Mouse (Mus musculus) monocyte, adult 2 months (primary cell): ENCODE measurements around the gene Gclc.
"Not testable (repeated sequence)": the region's sequence is repeated elsewhere in the genome, so short reads cannot be mapped to it uniquely, and the experiment has no call there.

Source experiments
- DNase-seq, 2 experiments: peaks; one replicate each; pipeline ENCODE4 v3.0.0; 2022; ENCODE audit warnings: low spot score in 2 of 2, low read depth in 1 of 2

Gene Gclc

GRCm38 (mm10) chr9:77744798-77745197 lies 9.5 kb upstream of the Gclc start:
- DNase-seq = no peak

DNA sequence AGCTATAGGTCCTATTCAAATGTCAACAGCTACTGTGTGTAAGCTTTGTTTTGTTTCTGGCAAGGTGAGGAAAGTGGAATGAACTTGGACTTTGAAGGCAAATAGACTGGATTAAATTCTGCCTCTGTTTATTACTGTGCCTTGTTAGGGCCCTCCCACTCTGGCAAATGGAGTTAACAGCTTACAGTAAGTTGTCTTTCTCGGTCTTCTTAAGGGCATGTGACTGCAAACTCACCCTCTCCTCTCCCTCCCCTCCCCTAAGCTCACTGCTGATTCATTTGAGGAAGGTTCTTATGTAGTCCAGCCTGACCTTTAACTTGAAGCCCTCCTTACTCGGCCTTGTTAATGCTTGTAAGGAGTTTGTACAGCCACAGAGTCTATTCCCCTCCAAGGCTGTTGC lies 8.0 kb upstream of the Gclc start:
- DNase-seq = no peak

DNA sequence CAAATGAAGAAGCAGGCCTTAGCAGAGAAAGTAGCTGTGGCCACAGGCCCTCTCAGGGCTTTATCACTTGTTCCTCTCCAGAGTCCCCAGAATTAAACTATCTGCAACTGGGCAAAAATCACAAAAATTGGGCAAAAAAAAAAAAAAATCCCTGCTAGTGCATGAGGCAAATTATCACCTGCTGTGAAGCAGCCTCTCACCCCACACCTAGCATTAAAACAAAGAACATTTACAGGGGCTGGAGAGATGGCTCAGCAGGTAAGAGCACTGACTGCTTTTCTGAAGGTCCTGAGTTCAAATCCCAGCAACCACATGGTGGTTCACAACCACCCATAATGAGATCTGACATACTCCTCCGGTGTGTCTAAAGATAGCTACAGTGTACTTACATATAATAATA lies 6.0 kb upstream of the Gclc start:
- DNase-seq = not testable (repeated sequence)

DNA sequence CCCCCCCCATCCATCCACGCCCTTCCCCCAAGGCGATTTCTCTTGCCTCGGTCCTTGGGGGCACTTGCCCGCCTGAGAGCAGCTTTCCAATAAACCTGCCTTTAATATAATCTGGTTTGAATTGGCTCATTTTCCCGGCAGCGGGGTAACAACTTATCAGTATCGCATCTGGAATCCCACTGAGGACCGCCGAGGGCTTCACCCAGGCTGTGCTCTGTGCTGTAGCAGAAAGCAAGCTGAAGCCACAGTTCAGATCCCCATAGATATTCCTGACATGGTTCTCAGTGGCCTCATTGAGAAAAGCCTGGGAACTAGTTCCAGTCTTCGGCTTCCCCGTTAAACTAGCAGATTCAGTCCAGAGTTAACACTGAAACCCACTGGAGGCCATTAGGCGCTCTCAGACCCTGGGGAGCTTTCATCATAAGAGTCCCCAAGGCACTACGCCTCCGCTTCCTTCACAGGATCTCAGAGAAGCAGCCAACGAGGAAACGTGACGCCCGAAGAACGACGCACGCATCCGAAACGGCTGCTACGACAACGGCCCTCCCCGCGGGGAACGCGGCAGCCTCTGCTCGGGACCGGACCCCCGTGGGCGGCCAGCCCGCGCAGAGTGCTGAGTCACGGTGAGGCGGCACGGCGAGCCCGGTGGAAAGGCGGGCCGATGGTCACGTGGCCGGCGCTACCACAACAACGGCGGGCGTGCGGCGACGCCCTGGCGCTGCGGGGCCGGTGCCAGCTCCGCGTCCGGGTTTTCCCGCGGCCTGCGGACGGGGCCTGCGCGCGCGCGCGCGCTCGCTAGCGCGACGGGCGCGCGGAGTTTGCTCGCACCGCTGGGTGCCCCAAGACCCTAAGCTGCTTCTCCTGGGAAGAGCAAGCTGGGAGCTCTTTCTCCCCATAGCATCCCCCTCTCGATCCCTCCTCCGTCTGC lies 3.9 kb upstream of the Gclc start:
- peak; percentile 63 to 83 for DNase-seq

- peak in 1 of 2 experiments; percentile 4 for DNase-seq
Measured at GRCm38 (mm10) chr9:77751091-77751521, 3.2 kb upstream of the Gclc start.

DNA sequence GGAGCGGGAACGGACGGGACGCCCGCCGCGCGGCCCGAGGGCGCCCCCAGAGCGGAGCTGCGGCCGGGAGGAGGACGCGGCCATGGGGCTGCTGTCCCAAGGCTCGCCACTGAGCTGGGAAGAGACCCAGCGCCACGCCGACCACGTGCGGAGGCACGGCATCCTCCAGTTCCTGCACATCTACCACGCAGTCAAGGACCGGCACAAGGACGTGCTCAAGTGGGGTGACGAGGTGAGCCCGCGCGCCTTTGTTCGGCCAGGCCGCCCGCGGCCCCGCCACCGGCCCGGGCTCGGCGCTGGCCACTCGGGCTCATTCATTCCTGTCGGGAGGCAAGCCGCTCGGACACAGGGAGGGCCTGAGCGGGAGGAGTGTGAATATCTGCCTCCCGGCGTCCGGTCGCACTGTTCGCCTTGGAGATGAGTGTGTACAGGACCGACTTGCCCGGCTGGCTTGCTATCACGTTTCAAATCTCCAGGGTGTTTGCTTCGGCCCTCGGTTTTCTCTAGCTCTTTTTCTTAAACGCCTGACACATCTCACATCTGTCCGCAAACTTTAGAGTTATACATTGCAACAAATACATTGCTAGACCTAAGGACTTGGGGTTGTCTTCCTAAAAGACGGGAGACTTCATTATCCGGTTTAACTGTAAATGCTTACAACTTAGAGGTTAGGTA lies 530 bp downstream of the Gclc start:
- DNase-seq = peak; percentile 38 to 61

DNA sequence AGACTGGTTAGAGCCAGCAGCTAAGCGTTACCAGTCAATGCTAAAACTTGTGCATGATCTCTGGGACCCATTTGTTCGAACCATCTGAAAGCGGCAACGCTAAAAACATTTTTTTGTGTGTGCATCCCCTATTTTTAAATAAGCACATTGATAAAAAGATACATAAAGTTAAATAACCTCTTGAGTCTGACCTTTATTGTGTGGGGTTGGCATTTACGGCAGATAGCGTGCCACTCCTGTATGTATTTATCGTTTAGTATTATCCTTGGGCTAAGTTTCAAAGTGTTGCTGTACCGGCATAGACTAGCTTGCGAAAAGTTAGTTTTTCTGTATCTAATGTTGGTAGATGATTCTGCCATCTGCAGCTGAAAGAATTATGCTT lies 1.1 kb downstream of the Gclc start:
- no peak for DNase-seq

DNA sequence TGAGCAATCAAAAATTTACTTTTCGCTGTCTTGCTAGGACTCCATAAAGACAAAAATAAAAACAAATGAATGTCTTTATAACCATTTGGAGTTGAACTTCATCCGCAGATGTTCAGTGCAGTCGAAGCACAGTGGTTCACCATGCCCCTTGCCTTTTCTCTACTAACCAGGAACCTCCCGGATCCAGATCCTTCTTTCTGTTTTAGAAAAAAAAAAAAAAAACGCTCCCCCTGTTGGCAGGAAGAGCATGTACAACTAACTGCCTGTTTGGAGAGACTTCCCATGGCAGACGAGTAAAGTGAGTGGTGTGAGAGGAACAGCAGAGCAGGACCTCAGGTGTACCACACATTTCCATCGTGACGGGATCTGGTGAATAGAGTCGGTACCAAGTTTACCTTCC lies 1.7 kb downstream of the Gclc start:
- DNase-seq = no peak

DNA sequence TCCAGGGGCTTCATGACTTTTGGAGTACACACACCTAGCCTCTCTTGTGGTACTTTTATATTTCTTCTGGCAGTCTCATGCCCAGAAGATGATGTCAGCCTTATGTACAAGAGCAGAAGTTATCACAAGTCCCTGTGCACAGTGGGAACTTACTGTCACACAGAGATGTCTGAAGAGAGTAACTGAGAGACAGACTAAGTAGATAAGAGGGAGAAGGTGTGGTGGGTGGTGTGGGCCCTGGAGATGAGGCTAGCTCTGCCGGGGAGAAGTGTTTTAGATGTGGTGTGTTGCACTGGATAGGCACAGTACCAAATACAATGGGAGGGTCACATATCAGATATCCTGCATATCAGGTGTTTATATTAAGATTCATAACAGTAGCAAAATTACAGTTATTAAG lies 3.0 kb downstream of the Gclc start:
- DNase-seq = no peak

DNA sequence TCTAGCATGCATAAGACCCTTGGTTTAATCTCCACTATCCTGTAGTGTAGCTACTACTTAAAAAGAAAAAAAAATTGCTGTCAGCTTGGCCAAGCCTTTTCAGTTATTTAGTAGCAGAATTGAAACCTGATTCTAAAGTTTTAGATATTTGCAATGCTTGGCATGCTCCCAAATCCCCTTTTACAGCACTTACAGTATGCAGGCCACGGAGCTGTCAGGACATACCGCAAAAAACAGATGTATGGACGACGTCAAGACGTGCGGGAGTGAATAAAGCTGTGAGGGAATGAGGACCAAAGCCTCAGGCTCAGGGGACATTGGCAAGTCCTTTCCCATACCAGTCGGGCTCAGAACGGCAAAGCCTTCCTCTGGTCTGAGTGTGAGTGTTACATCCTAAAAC lies 4.1 kb downstream of the Gclc start:
- no peak for DNase-seq

GRCm38 (mm10) chr9:77759111-77759510 lies 4.8 kb downstream of the Gclc start:
- no peak for DNase-seq

DNA sequence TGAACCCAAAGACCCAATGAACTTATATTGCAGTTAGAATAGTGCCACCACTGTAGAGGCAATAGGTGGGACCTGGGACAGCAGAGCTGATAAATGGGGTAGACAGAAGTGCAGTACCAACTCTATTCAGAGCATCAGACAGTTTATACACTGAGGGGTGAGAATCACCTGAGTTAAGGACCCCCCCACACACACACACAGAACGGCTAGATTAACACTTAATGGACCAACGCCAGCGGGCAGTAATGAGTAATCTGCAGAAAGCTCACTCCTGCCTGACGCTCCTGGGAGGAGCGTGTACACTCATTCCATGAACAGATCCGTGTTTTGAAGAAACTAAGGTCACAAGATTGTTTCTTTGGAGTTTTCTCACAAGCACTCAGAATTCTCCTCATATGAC lies 5.4 kb downstream of the Gclc start:
- no peak for DNase-seq

GRCm38 (mm10) chr9:77766218-77766617 lies 11.9 kb downstream of the Gclc start:
- no peak for DNase-seq

DNA sequence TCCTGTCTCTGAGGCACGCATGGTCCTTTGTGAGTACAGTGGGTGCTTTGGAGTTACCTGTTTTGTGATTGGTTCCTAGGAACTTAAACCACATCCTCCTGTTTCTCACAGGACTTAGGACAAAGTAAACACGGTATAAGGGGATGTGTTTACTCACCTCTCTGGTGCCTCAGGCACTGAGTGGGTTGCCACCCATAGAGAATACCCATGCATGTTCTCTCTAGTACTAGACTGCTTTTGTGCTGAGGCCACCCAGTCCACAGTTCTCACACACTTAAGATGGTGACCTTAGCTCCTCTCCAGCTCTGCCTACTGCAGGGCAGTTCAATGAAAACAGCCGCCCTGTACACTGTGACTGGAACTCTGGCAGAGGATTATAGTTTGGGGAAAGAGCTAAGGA lies 12.4 kb downstream of the Gclc start:
- no peak for DNase-seq

DNA sequence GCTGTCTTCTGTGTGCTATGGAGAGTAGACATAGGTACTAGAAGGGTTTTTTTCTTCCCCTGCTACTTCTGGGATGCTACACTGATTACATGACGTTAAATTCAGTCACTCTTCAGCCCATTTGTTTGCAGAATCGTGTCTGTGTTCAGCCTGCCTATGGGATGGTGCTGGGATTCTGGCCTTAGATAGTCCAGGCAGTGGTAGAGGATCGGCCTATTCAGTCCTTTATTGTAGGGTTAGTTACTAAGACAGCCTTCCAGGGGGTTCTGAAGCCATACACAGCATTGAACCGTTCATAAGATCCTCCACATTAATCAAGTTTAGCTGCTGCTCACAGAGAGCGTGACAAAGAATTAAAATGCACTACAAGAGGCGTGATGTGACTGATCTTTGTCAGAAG lies 16.6 kb downstream of the Gclc start:
- DNase-seq = no peak

DNA sequence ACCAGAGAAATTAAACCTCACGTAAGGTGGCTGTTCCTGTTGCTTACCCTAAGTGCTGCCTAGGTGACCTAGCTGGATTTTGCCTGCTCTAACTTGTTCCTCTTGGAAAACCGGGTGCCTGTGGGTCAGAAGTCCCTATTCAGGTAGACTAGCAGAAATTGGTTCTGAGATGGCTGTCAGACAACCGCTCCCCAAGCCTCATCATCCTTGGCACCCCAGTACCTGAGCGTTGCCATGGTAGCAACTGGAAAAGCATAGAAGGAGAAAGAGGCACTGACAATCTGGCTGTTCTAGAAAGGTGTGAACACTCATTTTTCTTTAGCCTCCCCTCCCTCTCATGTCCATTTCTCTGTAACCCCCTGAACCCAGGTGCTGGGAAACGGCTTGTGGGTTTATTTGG lies 17.0 kb downstream of the Gclc start:
- DNase-seq = no peak

GRCm38 (mm10) chr9:77771765-77772383 lies 17.5 kb downstream of the Gclc start:
- DNase-seq = no peak

DNA sequence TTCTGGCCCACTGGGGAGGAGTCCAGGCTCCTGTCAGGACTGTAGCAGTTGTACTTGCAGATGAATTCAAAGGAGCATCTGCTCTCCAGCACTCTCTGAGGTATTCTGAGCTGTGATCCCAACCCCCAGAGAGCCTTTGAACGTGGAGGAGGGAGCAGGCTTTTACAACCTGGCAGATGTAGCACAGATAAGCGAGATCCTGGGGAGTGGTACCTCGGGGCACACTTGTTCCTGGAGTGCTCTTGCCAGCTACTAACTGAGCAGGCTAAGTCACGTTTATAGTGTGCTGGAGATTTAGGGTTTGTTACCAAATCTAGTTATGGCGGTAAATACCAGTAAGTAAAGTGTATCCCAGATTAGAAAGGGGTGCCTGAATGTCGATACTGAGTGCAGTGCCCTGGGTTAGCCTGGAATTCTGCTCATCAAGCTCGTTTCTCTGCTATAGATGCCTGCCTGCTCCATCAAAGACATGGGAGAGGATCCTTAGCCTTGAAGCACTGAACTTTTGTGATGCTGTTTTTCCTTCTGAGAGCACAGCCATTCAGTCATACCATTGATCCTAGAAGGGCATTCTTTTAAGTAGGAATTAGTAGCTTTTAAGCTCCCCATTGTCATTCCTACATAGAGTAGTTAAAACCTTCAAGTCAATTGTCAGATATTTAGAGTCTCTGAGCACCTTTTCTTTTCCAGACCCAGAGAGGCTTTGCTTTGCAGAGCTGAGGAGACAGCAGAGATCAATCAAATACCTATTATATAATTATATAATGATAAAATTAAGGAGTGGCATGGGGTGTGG lies 22.6 kb downstream of the Gclc start:
- no peak for DNase-seq

DNA sequence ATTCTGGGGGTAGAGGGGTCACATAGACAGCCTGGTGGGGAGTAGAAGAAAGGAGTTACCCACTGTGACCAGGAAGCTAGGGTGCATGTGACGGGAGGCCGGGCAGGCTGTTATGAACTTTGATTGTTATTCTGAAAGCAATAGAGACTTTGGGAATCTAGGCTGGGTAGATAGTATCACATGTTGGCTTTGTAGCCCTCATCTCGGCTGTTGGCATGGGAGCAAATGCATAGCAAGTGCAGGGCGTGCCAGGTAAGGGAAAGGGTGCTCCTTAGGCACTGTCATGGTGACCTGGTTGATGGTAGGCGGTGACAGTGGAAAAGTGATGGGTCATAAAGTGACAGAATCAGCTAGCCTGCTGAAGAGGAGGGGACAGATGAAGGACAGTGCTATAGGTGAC lies 23.3 kb downstream of the Gclc start:
- DNase-seq = no peak

DNA sequence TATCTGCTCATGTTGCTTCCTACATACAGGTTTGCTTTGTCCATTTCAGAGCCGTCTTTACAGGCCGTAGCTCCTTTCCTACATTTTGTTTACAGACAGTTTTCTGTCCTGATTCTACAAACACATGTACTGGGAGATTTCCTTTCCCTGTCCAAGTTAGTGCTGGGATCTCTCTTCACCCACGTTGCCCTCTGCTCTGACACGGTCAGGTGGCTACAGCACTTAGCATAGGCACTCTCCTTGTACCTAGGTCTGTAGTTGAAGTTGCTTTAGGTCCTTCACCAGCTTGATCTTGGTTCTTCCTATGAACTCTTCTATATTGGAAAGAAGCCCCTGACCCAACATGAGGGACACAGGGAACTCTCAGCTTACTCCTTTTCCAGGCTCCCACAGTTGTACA lies 25.4 kb downstream of the Gclc start:
- no peak for DNase-seq

GRCm38 (mm10) chr9:77781453-77782163 lies 27.3 kb downstream of the Gclc start:
- DNase-seq = no peak
